Mouse (Mus musculus) ovary, adult 18-20 months (tissue): Measurements from ENCODE around the gene Kif26a.
A peak's percentile ranks its signal among the peaks of the same experiment; 100 is the strongest.

ENCODE experiments used
- DNase-seq: peaks from one replicate; pipeline ENCODE4 v3.0.0; 2022; ENCODE audit warnings: low spot score, mixed read lengths

The Kif26a gene

GRCm38 (mm10) chr12:112130161-112130860 lies 15.7 kb upstream of the Kif26a start:
- peak; percentile 40 for DNase-seq

GRCm38 (mm10) chr12:112130957-112131356 lies 15.1 kb upstream of the Kif26a start:
- DNase-seq: no peak

- DNase-seq: no peak
These were observed 5.8 kb upstream of the Kif26a start for GRCm38 (mm10) chr12:112140231-112140630.

- no peak for DNase-seq
These were observed 5.3 kb upstream of the Kif26a start for GRCm38 (mm10) chr12:112140745-112141144.

- DNase-seq: no peak
These were observed 4.7 kb upstream of the Kif26a start for GRCm38 (mm10) chr12:112141300-112141699.

GRCm38 (mm10) chr12:112143116-112143832 lies 2.7 kb upstream of the Kif26a start:
- no peak for DNase-seq

- DNase-seq: no peak
These were observed 2.2 kb upstream of the Kif26a start for GRCm38 (mm10) chr12:112143833-112144201.

- DNase-seq: no peak
These were observed 1.5 kb upstream of the Kif26a start for GRCm38 (mm10) chr12:112144377-112145115.

GRCm38 (mm10) chr12:112145211-112145874 lies 665 bp upstream of the Kif26a start:
- DNase-seq: peak; percentile 62

- DNase-seq: no peak
These were observed 1.4 kb downstream of the Kif26a start for GRCm38 (mm10) chr12:112147365-112147764.

- DNase-seq: no peak
These were observed 4.0 kb downstream of the Kif26a start for GRCm38 (mm10) chr12:112150011-112150410.

- no peak for DNase-seq
These were observed 5.4 kb downstream of the Kif26a start for GRCm38 (mm10) chr12:112151244-112151979.

- no peak for DNase-seq
These were observed 6.0 kb downstream of the Kif26a start for GRCm38 (mm10) chr12:112151980-112152362.

- no peak for DNase-seq
These were observed 7.6 kb downstream of the Kif26a start for GRCm38 (mm10) chr12:112153597-112153996.

GRCm38 (mm10) chr12:112154476-112154875 lies 8.5 kb downstream of the Kif26a start:
- no peak for DNase-seq

GRCm38 (mm10) chr12:112155218-112156051 lies 9.4 kb downstream of the Kif26a start:
- DNase-seq: no peak

- DNase-seq: no peak
These were observed 10.8 kb downstream of the Kif26a start for GRCm38 (mm10) chr12:112156804-112157203.

- no peak for DNase-seq
These were observed 12.2 kb downstream of the Kif26a start for GRCm38 (mm10) chr12:112158246-112158645.

GRCm38 (mm10) chr12:112158784-112159183 lies 12.8 kb downstream of the Kif26a start:
- DNase-seq: no peak

- no peak for DNase-seq
These were observed 18.2 kb downstream of the Kif26a start for GRCm38 (mm10) chr12:112163981-112164839.
